In the genomic region with DNA sequence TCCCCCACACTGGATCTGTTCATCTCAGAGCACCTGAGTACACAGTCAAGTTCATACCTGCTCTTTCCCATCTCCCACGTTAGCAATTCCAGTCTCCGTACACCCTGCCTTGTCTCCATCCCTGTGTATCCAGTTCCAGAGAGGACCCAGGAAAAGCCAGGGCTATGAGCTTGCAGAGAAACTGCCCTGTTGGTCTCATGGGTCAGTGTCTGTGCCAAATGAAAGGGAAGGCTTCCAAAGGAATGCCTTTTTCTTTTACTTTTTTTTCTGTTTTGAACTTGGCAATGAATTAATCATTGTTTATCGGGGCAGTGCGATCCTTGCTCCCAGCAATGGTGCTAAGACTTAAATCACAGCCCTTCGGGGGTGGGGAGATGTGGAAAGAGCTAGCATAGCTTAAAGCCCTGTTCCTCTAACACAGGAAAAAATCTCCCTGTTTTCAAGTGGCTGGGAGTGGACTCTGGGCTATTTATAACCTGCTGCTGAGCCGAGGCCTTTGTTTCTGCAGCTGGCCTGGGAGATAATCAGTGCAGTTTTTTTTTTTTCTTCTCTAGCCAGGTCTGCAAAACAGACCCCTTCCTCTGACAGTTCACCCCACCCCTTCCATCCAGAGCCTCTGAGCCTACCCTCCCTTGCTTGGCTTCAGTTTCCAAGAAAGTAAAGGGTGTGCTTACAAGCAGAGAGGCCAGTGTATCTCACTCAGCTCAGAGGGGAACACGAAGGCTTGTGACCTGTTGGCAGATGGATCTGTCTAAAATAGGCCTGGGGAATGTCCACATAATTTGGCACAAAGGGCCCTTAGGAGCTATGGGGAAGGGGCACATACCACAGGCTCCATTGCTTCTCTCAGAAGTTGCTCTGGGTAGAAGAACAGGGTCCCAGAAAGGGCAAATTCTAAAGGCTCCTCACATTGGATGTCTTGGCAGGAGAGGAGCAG, we compare ENCODE assay signal across 8 mouse cellular contexts.
DNase-seq lines count a peak whose midpoint lies in the region; ATAC-seq and TF ChIP-seq lines count a peak whose summit lies in the region.

No protein-coding gene starts in this region.

- H3K9me3 ChIP-seq in lung, embryonic 15.5 days: no peaks in the 10 kb centered on the region

- TF ChIP-seq POLR2A in cortical plate, adult 2 months (IDR thresholded peaks at IDR 0.05; ENCODE audit: extremely low read depth, insufficient read depth, low read length): no peak
- TF ChIP-seq POLR2A in kidney, adult 2 months (IDR thresholded peaks at IDR 0.05; ENCODE audit: low read depth, low read length): no peak

- 6% methylated on average over 7 of the region's 7 CpGs for WGBS in kidney, adult 2 months
- 5% methylated on average over 7 of the region's 7 CpGs for WGBS in lung, embryonic 15.5 days

- peak overlapping the region; percentile 30 for H3K27ac ChIP-seq in cortical plate, adult 2 months (ENCODE audit: insufficient read depth, low read length)
- peak overlapping the region; percentile 92 for H3K27ac ChIP-seq in kidney, adult 2 months (ENCODE audit: insufficient read depth, low read depth, low read length)
- H3K27ac ChIP-seq in lung, embryonic 15.5 days: peak overlapping the region; percentile 95

- H3K4me2 ChIP-seq in lung, embryonic 15.5 days: peak overlapping the region; percentile 11; the same call in 1 of the 2 replicates

- DNase-seq in NIH3T3 (ENCODE audit: low read depth): peak; percentile 81
- DNase-seq in heart, adult 8-10 months (ENCODE audit: low spot score): peak; percentile 89
- DNase-seq in kidney, adult 2 months: peak; percentile 95
- DNase-seq in retina, postnatal 1 day: peak; percentile 80
- DNase-seq in layer of hippocampus, adult 9-10 months (ENCODE audit: low spot score): no peak
- no peak for DNase-seq in spleen, postnatal 14 days (ENCODE audit: low spot score in 2 of 2)

- H3K4me3 ChIP-seq in cortical plate, adult 2 months (ENCODE audit: insufficient read depth, low read length): no peak overlapping the region
- no peak overlapping the region for H3K4me3 ChIP-seq in kidney, adult 2 months (ENCODE audit: insufficient read depth, low read depth, low read length)
- H3K4me3 ChIP-seq in lung, embryonic 15.5 days: no peak overlapping the region

- no peak overlapping the region for H3K9ac ChIP-seq in lung, embryonic 15.5 days

- ATAC-seq in lung, embryonic 15.5 days (ENCODE audit: borderline replicate concordance, extremely low read depth, low FRiP score, low TSS enrichment): peak; percentile 85

- TF ChIP-seq CTCF in cortical plate, adult 2 months (IDR thresholded peaks at IDR 0.05; ENCODE audit: extremely low read depth, insufficient read depth, low read length): no peak
- TF ChIP-seq CTCF in kidney, adult 2 months (conservative IDR thresholded peaks at IDR 0.05; ENCODE audit: insufficient read depth, insufficient read length, low read depth, low read length): no peak

- no peaks in the 10 kb centered on the region for H3K4me1 ChIP-seq in cortical plate, adult 2 months (ENCODE audit: control insufficient read depth, insufficient read depth, low read length)
- H3K4me1 ChIP-seq in kidney, adult 2 months (ENCODE audit: control insufficient read depth, insufficient read depth, low read length): peaks cover 18% of the 10 kb centered on the region
- H3K4me1 ChIP-seq in lung, embryonic 15.5 days: peaks cover 52% of the 10 kb centered on the region

- no peaks in the 10 kb centered on the region for H3K27me3 ChIP-seq in kidney, adult 2 months (replicated peaks; ENCODE audit: control insufficient read depth, insufficient read depth, low read length)
- H3K27me3 ChIP-seq in lung, embryonic 15.5 days: no peaks in the 10 kb centered on the region

- no peaks in the 10 kb centered on the region for H3K36me3 ChIP-seq in kidney, adult 2 months (ENCODE audit: control insufficient read depth, insufficient read depth, low read length)
- no peaks in the 10 kb centered on the region for H3K36me3 ChIP-seq in lung, embryonic 15.5 days

Comparison
In these comparisons a context has a peak if more than half of its experiments do, and no peak if none do; other contexts are left out.
1. DNase-seq: peak in NIH3T3 (single experiment), heart, adult 8-10 months (single experiment), kidney, adult 2 months (single experiment) and retina, postnatal 1 day (single experiment); none in layer of hippocampus, adult 9-10 months (single experiment) and spleen, postnatal 14 days (0 of 2).
2. H3K27ac ChIP-seq: peak in every context shown above with its lines; median percentile 95 in lung, embryonic 15.5 days; 92 in kidney, adult 2 months; 30 in cortical plate, adult 2 months.